Mouse (Mus musculus): ENCODE measurements around the gene Ndfip2. TPM values are rescaled to one million over a fixed set of nuclear protein-coding genes. Genes with fewer than 3 reads are reported as not detected.
A peak's percentile ranks its signal among the peaks of the same experiment; 100 is the strongest.

Ndfip2 gene
- total RNA-seq, 1 experiment from 2014 or later: 32.8 TPM

- no peak for ATAC-seq (ENCODE audit: extremely low read depth, insufficient number of reproducible peaks, low FRiP score, poor library complexity, severe bottlenecking)
Observed at GRCm38 (mm10) chr14:105275196-105275595, 16.8 kb downstream of the Ndfip2 start.

GRCm38 (mm10) chr14:105277277-105277676 lies 18.9 kb downstream of the Ndfip2 start:
- no peak for ATAC-seq (ENCODE audit: extremely low read depth, insufficient number of reproducible peaks, low FRiP score, poor library complexity, severe bottlenecking)

- ATAC-seq (ENCODE audit: extremely low read depth, insufficient number of reproducible peaks, low FRiP score, poor library complexity, severe bottlenecking): no peak
Observed at GRCm38 (mm10) chr14:105284062-105284461, 25.7 kb downstream of the Ndfip2 start.

GRCm38 (mm10) chr14:105287557-105287956 lies 29.2 kb downstream of the Ndfip2 start:
- ATAC-seq (ENCODE audit: extremely low read depth, insufficient number of reproducible peaks, low FRiP score, poor library complexity, severe bottlenecking): no peak

DNA sequence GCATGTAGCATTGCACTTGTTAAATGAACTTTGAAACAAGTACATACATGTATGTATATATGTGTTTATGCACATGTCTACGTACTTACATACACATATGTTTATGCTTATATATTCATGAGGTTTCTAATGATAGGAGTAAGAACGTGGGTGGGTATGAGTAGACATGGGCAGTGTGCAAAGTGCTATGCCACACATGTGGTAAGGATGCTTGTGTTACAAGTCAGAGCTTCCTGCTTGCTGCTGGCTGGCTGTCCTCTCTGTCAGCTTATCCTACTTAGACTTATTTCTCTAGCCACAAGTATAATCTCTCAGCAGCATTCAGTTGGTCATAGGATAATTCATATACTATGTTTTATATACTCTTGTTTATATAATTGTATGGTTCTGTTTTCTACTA lies 29.6 kb downstream of the Ndfip2 start:
- no peak for ATAC-seq (ENCODE audit: extremely low read depth, insufficient number of reproducible peaks, low FRiP score, poor library complexity, severe bottlenecking)

GRCm38 (mm10) chr14:105288529-105288928 lies 30.2 kb downstream of the Ndfip2 start:
- ATAC-seq (ENCODE audit: extremely low read depth, insufficient number of reproducible peaks, low FRiP score, poor library complexity, severe bottlenecking): peak; percentile 99

DNA sequence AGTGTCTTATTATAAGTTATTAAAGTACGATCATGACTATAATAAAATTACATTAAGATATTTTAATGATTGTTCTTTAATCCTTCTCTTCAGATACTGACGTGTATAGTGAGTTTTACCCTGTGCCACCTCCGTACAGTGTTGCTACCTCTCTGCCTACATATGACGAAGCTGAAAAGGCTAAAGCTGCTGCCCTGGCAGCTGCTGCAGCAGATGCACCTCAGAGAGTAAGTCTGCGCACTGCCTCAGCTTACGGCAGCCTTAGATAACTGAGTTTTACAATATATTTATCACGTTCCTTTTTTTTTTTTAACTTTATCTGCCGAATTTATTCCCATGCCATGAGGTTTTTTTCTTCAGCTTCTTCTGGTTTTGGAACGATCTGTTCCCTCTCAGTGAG lies 33.8 kb downstream of the Ndfip2 start:
- ATAC-seq (ENCODE audit: extremely low read depth, insufficient number of reproducible peaks, low FRiP score, poor library complexity, severe bottlenecking): no peak

DNA sequence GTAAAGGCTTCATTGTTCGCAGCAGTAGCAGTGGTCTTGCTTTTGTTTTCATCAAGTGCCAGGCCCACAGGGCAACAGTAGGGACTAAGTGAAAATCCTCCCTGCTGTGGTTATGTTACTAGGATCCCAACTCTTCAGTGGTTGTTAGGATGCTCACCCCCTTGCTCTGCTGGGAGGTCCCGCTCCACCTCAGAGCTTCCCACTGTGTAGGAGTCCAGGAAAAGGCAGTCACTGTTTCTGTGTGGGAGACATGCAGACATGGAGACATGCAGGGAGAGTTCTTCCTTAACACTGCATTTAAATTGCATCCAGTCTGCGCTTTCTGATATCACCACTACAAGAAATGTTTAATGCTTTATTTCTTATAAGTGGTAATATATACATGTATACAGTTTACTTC lies 35.4 kb downstream of the Ndfip2 start:
- no peak for ATAC-seq (ENCODE audit: extremely low read depth, insufficient number of reproducible peaks, low FRiP score, poor library complexity, severe bottlenecking)

- ATAC-seq (ENCODE audit: extremely low read depth, insufficient number of reproducible peaks, low FRiP score, poor library complexity, severe bottlenecking): peak; percentile 70; the same call in 1 of the 2 replicates
Observed at GRCm38 (mm10) chr14:105295820-105296582, 37.6 kb downstream of the Ndfip2 start.

GRCm38 (mm10) chr14:105299744-105300255 lies 41.4 kb downstream of the Ndfip2 start:
- ATAC-seq (ENCODE audit: extremely low read depth, insufficient number of reproducible peaks, low FRiP score, poor library complexity, severe bottlenecking): no peak

GRCm38 (mm10) chr14:105300551-105300950 lies 42.2 kb downstream of the Ndfip2 start:
- ATAC-seq (ENCODE audit: extremely low read depth, insufficient number of reproducible peaks, low FRiP score, poor library complexity, severe bottlenecking): no peak

DNA sequence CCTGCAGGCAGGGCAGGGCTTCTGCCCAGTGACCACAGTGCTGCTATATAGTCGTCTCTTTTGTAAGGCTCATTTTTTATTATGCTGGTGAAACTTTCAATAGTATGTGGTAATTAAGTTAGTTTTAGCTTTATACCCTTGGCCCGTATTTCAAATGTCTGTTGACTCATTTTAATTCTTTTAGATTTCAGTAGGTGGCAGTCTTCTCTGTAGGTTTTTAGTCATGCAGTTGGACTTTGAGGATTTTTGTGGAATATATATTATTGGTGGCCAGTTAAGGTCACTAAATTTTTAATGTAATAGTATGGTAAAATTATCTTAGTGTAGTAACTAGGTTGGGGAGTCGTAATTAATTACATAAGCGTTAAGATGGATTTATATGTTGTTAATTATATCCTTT lies 44.3 kb downstream of the Ndfip2 start:
- ATAC-seq (ENCODE audit: extremely low read depth, insufficient number of reproducible peaks, low FRiP score, poor library complexity, severe bottlenecking): no peak

DNA sequence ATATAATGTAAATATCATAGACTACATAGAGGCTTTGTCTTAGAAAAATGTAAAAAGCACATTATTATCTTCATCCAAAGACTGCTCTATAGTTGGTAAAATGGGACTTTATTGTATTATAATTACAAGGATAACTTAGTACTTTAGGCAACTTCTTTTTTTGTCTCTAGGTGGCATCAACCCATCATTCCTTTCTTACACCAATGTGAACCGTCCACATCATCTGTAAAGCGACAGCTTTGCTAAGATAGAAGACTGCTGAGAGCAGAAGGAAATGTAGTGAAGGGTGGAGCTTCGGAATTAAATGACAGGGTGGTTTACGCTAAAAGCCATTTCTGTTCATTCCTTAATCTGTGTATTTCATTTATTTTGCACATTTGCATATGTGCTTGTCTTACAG lies 49.3 kb downstream of the Ndfip2 start:
- ATAC-seq (ENCODE audit: extremely low read depth, insufficient number of reproducible peaks, low FRiP score, poor library complexity, severe bottlenecking): no peak

DNA sequence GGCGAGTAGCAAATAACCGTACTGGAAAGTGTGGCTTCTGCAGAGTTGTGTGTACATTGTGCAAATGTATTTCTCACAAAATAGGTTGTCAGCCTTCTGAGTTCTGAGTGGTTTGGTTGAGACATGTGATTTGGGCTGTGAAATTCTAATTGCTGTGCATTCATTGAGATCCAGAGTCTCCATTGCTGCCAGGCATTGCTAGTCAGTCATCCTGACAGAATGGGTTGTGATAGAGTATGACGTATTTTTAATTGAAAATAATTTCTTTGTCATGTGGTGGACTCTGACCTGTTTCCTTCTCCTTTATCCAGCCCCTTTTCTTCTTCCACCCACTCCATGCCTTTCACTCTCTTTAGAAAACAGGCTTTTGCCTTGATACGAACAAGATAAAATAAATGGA lies 54.0 kb downstream of the Ndfip2 start:
- ATAC-seq (ENCODE audit: extremely low read depth, insufficient number of reproducible peaks, low FRiP score, poor library complexity, severe bottlenecking): no peak

DNA sequence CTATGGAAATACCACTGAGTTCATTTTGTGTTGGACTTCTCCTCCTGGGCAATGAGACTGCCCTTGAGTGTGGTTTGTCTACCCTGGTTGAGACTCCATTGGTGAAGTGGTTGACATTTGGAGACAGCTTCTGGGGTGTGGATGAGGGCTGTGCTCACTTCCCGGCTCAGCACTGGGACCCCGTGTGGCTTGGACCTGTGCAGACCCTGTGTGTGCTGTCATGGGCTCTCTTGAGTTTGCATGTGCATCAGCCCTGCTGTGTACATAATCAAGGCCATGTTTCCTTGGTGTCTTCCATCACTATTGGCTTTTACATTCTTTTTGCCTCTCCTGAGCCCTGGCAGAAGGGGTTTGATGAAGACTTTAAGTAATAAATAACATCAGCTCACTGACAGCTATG lies 54.6 kb downstream of the Ndfip2 start:
- no peak for ATAC-seq (ENCODE audit: extremely low read depth, insufficient number of reproducible peaks, low FRiP score, poor library complexity, severe bottlenecking)

- ATAC-seq (ENCODE audit: extremely low read depth, insufficient number of reproducible peaks, low FRiP score, poor library complexity, severe bottlenecking): no peak
Observed at GRCm38 (mm10) chr14:105313877-105314276, 55.5 kb downstream of the Ndfip2 start.

DNA sequence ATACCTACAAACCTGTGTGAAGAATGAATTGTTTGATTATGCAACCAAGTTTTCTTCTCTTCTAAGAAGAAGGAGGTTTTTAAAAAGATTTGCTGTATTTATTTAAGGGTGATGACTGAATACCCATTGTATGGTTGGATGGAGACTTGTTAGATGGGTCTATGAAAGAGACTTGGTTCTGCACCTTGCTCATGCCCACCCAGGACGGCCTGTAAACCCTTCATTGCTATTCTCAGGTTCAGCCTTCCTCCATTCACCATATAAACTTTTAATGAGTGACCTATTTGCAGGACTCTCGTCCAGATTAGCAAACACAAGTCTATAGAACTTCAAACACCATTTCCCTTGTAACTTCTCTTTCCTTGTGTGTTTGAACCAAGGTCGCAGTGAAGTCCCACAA lies 63.3 kb downstream of the Ndfip2 start:
- ATAC-seq (ENCODE audit: extremely low read depth, insufficient number of reproducible peaks, low FRiP score, poor library complexity, severe bottlenecking): no peak

- no peak for ATAC-seq (ENCODE audit: extremely low read depth, insufficient number of reproducible peaks, low FRiP score, poor library complexity, severe bottlenecking)
Observed at GRCm38 (mm10) chr14:105322829-105323228, 64.5 kb downstream of the Ndfip2 start.

DNA sequence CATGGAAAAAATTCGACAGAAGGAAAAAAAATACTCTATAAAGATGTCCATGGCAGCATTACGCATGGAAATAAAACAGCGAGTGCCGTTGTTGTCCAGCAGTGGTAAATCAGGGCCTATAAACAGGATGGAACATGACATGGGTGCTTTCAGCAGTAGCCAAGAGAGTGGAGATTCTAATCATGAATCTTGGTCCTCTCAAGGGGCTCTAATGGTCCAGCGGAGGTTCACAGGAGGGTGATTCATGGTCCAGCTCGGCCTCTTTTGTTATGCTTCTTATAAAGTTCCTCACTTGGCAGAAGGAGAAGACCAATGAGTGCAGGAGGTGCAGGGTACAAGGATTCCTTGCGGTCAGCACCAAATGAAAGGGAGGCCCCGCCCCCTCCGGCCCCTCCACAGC lies 65.1 kb downstream of the Ndfip2 start:
- ATAC-seq (ENCODE audit: extremely low read depth, insufficient number of reproducible peaks, low FRiP score, poor library complexity, severe bottlenecking): no peak

GRCm38 (mm10) chr14:105328397-105329302 lies 70.3 kb downstream of the Ndfip2 start:
- ATAC-seq (ENCODE audit: extremely low read depth, insufficient number of reproducible peaks, low FRiP score, poor library complexity, severe bottlenecking): 0 out of 2 replicates have a peak, but pooled peaks have one; percentile 13
